Mouse (Mus musculus) bone marrow, adult 2 months (tissue): ENCODE data around the gene Lurap1l.

Source experiments
- CTCF ChIP-seq: fragments of 200-500 bp; IDR thresholded peaks from 2 replicates; pipeline ENCODE4 v1.5.1; 2011; ENCODE audit warnings: low read length, control low read depth; ENCODE audit not compliant: control insufficient read depth, insufficient read depth
- POLR2A ChIP-seq: fragments of 200-500 bp; IDR thresholded peaks from 2 replicates; pipeline ENCODE4 v1.6.1; 2011; ENCODE audit warnings: low read depth, mild to moderate bottlenecking, control low read depth, low read length, borderline replicate concordance; ENCODE audit not compliant: control insufficient read depth

- no peak for TF ChIP-seq CTCF
- no peak for TF ChIP-seq POLR2A
These were observed 12.2 kb downstream of the Lurap1l start for GRCm38 (mm10) chr4:80922654-80923053.
